Mouse (Mus musculus): ENCODE measurements at regions not wholly inside any gene's neighbourhood (a gene's known extent, or its start where the extent isn't known, plus 50 kb on each side); places are given as distances from the start of the nearest gene placed in this dataset.

DNA sequence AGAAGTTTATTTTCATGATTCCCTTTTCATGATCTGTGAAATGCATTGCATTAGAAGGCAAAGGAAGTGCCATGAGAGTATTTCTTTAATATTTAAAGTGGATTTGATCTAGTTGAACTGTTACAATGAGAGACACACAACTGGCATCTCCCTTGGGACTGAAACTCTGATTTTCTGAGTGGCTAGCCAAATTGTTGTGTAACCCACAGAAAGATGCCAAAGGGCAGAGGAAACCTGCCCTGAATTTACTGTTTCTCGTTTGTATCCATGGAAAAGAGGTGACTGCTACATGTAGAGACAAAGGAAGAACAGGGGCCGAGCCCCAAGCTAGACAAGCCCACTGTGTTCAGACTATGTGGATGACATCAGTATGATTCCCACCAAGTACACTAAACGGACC, 360.4 kb upstream of the Cited2 start:
- DNase-seq (ENCODE audit: low read depth) = no peak

DNA sequence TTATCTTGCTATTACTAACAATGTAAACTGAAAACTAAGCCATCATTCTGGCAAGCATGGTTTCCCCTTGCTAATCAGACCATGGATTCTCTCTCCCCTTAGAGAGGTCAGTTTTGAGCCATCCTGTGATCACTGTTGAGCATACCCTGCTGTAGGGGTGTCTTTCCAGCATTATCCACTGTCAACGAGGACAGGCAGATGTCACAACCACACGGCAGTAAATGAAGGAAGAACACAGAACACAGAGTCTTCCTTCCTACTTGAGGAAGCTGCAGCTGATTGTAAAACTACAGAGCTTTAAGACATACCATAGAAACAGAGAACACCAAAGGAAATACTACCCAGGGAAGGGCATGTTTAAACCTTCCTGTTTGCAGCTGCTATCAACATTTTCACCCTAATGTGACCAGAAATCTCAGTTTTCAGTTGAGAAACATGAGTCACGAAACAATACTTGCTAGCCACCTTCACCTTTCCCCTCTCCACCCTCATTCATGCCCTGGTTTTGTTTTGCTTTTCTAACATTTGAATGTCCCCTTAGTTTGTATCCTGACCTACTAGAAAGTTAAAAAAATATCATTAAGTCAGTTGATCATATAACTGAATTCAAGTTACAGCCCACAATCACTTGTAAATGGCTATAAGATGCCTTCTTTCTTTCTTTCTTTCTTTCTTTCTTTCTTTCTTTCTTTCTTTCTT, 356.8 kb upstream of the Cited2 start:
- no peak for DNase-seq (ENCODE audit: low read depth)

DNA sequence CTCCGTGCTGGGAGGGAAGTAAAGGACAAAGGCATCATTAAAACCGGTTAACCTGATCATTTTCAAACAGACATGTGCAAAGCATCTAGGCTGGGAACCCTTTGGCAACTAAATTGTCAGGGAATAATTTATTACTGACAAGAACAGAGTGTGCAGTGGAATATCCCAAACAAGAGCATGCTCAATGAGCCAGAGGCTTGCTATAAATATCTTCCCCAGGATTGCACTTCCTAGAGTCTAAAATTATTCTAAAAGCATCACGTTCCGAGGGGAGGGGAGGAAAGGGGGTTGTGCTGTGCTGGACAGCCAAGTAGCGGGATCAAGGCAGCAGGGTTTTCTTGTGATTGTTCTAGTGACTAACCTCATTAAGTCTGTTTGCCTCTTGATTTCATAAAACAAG, 356.0 kb upstream of the Cited2 start:
- no peak for DNase-seq (ENCODE audit: low read depth)

DNA sequence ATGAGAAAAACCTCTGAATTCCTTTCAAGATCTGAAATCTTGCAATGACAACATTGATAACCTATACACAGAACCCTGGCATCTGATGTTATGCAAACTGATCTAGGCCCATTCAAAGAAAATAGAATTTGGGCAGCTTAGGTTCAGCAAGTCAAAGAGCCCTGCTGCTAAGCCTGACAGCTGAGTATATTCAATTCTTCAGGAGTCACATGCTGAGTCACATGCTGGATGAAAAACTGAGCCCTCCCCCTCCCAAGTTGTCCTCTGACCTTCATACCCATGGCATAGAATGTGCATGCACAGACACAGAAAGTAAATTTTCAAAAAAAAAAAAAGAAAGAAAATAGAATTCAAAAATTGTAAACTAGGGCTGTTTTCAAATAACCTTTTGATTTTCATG, 355.6 kb upstream of the Cited2 start:
- no peak for DNase-seq (ENCODE audit: low read depth)

DNA sequence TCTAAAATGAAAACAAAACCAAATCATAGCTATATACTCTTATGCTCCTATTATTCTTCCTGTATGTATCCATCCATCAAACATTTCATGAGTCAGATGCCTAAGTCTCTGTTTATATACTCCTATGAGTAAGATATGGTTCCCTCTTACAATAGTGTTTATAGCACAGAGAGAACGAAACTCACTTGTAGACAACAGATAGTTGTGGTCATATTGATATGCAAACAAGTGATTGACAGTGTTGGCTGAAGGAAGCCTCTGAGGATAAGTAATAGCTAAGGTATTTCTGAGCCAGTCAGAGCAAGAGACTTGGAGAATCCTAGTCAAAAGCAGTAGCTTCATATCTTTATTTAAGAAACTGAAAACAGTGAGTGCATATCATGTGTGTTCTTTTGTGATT, 354.4 kb upstream of the Cited2 start:
- DNase-seq (ENCODE audit: low read depth) = no peak

DNA sequence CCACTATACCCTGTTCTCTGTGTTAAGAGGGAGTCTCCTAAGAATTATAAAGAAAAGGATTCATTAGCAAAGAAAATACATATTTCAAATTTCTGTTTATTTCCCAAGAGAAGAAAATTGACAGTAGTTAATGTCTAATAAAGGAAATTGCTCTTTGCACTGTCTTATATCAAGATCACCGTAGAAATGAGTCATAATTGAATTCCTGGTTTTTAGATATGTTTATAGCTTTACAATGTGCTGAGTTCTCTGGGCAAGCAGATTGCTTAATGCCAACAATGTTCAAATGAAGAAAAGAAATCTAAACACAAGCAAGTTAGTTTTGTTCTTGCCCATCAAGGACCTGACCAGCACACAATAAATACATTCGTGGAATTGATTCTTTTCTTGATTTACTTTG, 350.1 kb upstream of the Cited2 start:
- no peak for DNase-seq (ENCODE audit: low read depth)

DNA sequence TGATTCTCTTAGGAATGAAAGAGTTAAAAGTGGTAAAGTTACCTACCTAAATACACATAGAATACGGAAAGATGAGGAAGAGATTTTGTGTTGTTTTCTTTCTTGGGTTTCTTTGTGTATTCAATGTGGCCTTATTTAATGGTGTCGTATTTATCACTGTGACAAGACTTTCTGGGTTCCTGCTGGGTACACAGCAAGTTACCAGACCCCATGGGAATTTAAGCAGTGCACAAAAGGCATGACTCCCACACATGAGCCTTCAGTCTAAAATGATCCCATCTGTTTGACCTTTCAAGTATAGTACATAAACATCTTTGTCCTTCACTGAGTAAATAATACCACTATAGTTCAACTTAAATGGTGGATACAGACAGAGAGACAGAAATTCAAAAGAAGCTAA, 349.0 kb upstream of the Cited2 start:
- DNase-seq (ENCODE audit: low read depth) = no peak

DNA sequence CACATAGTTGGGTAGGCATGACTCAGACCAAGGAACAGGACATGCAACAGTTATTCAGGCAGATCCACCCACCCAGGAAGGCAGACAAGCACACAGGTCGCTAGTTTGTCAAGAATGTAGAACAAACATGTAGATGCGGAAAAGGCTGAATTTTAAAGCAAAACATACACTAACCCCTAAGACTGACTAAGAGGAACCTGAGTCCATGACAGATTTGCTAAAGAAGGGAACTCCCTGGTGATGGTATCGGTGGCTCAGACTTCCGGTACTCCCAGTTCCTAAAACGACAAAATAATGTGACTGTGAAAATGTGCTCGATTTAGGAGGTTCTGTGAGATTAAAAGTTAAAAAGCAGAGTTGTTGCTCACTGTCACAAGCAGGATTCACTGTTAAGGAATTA, 340.0 kb upstream of the Cited2 start:
- DNase-seq (ENCODE audit: low read depth) = no peak

DNA sequence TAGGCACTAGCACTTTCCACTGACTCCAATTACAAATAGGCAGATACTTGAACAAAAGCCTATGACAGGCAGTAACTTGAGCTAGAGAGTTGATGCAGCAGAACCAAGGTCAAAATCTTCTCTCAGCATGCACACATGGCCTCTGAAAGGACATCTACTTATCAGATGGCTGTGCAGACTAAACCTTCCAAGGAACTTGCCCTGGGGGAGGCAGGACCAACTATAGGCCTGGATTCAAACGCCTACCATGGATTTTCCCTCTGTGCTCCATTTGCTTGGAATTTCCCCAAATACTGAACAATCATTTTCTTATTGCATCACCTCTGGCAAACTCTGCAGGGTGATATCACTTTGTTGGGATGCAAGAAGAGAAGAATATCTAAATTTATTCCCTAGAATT, 337.8 kb upstream of the Cited2 start:
- peak; percentile 41 for DNase-seq (ENCODE audit: low read depth)

DNA sequence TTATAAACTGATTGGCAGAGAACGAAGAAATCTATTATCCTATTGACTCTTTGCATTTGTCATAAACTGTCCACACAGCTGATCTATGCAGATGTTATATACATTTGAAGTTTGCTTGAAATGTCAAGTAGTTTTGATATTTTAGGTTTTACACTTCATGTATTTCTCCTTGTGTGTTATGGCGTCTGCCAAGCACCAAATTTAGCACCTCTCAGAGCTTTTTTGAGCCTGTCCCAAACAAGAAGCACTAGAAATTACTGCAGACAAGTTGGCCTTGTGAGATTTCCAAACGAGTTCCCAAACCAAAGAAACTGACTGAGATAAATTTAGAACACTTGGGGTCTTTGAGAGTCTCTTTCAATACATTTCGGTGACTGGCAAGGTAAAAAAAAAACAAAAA, 335.7 kb upstream of the Cited2 start:
- no peak for DNase-seq (ENCODE audit: low read depth)

DNA sequence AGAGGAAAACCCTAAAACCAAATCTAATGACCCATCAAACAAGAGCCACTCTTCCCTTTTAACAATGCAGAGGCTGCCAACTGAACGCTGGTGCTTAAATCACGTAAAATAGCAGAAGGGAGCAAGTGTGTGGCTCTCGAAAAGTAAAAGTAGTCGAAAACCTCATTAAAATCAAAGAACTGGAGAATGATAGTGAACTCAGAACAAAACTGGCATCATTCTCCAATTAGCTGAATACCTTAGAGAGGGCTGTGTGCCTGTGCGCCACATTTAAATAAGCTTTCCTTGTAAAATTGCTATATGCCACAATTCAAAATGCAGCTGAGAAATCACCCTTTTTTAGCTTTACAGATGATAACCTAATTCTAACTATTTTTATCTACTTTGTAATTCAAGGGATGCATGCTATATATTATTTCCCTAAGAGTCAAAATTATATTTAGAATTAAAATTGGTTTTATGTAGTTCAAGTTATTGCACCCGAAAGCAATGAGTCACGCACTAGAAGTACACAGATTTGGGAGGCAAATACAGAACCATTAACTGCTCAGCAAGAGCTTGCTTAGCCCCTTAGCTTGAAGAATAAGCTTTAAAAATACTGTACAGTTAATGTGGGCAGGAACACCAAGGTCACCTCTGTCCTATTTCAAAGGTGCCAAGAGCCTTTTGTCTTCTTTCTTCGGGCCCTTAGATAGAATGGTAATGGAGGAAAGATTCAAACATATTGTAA, 327.4 kb upstream of the Cited2 start:
- no peak for DNase-seq (ENCODE audit: low read depth)

DNA sequence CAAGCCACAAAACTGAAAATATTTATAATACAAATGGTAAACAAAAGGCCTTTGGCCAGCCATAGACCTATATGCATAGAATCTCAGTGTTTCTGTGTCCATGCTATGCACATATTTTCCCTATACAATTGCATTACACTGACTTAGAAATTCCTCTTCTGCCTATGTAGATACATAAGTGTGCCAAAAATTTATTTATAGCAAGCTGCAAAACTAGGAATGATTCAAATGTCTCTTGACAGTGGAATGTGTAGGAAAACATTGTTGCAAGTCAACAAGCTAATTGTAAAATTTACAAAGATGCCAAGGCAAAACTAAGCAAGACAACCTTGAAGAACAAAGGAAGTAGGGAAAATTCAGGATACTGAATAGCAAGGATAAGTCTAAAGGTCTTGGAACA, 319.1 kb upstream of the Cited2 start:
- no peak for DNase-seq (ENCODE audit: low read depth)

DNA sequence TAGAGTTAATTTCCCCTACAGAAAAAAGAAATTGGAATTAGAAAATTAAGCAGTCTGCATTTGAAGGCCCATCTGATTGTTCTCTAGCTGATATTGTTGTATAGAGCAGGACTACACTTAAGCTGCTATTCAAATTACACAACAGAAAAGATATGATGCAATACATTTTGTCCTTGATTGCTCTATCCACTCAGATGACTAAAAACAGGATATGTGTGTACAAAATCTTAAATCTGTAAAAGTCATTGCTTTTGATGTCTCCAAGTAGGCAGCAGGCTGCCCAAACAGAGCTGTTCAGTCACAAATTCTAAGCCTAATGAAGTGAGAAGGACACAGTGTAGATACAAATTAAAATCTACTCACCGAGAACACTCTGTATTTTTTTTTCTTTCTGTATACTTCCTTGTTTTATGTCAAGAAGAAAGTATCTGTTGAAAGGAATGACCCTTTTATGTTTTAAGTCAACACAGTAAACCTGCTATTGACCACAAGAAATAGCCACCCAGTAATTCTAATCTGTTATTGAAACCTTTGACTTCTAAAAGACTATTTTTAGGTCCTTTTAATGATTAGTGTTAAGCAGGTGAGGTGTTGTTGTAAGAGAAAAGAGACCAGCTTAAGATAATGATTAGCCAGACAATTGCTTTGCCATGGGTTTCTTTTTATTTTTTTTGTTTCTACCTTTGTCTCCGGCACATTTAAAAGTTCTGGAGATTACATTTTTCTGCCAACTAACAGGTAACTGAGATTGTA, 315.0 kb upstream of the Cited2 start:
- DNase-seq (ENCODE audit: low read depth) = no peak

DNA sequence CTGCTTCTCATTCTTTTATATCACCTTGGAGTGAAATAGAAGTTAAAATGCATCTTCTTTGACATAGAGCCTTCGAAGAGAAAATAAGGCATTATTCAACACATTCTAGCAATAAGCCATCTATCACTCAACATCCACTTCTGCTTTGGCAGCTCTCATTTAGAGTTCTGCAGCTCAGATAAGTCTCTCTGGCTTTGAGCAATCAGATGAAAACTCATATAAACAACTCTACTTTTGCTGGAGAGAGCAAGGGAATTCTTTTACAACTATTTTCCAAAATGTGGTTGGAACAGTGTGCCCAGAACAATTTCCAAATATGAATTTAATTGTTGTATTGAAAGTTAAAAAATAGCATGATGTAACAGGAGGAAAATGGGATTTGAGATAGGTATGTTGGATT, 314.2 kb upstream of the Cited2 start:
- DNase-seq (ENCODE audit: low read depth) = no peak

DNA sequence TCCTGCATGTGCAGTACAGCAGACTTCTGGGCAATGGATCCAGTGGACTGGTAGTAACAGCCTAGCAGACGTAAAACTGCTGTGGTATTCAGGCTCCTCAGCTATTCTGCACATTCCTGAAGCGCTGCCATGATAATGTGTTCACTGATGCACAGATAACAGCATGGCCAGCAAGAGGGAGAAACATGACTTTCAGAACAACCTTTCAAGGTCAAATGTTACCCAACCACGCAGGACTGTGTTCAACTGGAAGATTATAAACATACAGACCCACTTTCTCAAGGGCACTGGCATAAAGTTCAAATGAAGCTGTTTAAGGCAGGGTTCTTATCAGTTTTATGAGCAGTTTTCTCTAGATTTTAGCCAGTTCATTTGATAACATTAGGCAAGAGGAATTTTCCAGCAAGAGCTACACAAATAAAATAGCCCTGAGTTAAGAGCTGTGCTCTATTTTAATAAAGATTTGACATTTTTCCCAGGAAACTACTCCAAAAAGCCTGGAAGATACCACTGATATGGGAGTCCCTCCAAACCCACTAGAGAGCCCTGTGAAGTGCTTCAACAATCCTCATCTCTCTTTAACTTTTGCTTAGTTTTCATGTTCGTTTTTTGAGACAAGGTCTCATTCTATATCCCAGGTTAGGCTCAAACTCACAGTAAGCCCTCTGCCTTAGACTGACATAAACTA, 311.6 kb upstream of the Cited2 start:
- DNase-seq (ENCODE audit: low read depth) = no peak

DNA sequence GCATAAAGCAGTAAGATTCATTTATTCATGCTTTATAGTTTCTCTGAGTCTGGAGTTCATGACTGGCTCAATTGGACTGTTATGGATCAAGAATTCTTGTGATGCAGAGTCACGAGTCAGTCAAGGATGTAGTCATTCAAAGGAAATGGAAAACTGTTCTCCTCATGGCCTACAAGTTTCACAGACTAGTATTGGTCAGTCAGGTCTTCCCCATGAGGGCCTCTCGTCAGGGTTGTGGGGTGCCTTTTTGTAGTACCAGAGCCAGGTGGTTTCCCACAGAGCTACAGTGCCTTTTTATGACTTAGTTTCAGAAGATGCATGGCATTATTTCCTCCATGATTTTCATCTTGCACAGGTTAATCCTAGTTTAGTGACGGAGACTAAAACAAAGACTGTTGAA, 307.9 kb upstream of the Cited2 start:
- DNase-seq (ENCODE audit: low read depth) = no peak

DNA sequence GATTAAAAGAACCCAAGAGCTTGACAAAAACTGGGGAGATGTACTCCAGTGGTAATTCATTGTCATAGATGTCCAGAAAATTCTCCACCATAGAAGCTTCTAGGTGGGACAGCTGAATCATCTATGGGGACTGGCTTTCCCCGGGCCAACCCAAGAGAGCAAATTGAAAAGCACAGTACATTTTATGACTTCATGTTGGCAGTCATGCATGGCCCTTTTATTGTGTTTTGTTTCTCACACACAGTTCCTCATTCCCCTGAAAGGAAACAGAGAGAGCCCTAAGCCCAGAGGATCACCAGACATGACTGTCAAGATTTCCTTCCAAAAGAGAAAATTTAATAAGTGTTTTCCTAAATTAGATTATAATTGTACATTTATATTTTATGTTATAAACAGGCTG, 306.9 kb upstream of the Cited2 start:
- DNase-seq (ENCODE audit: low read depth) = no peak

DNA sequence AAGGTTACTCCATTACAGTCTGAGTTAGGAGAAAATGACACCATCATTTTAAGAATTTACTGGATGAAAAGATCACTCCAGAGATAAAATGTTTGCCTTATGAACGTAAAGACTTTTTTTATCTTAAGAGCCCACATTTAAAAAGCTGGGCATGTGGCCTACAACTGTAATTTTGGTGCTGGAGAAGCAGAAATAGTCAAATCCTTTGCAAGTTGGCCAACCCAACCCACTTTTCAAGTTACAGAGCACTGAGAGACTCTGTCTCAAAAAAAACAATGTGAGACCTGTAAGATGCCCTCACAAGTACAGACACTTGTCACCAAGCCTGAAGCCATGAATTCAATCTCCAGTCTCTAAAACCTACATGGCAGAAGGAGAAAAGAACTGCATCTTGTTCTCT, 305.6 kb upstream of the Cited2 start:
- no peak for DNase-seq (ENCODE audit: low read depth)

DNA sequence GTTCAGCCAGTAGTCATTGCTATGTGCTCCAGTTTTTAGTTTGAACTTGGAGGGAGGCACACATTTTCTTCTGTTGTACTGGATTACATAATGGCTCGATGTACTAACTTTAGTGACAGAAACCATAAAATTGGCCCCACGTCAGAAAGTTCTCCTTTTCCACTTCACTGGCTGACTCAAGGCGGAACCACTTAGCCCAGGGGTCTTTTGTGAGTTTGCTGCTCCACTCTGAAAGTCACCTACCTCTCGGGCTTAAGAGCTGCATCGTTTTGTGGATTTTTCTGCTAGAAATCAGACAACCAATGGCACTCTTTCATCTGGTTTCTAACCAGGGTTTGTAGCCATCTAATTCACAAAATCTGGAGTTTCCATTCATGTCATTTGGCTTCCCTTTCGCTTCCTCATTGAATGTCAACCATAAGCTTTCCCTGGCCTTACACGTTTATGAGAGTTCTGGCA, 304.8 kb upstream of the Cited2 start:
- no peak for DNase-seq (ENCODE audit: low read depth)

DNA sequence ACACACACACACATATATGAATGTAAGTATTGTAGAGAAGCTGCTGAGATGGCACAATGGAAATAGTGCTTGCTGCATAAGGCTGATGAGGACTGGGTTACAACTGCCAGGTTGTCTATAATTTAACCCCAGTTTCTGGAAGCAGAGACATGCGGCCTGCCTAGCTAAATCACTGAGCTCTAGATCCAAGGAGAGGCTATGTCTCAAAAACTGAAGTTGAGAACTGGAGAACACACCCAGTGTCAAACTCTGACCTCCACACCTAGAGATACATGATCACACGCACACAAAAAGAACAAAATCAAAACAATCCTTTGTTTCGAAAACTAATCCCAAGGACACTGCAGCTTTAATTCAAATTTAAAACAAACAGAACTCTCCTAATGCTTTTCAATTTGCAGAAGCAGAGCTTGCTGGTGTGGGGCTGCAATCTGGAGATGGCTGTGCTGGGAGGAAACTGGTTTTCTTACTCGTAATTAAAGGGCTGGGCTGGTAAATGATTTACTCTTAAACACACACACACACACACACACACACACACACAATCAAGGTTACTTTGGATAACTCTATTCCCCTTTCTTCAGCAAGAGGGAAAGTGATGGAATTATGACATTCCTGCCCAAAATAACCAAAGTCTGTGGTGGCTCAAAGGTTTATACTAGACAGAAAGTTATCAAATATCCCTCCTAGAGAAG, 299.3 kb upstream of the Cited2 start:
- DNase-seq (ENCODE audit: low read depth) = no peak

DNA sequence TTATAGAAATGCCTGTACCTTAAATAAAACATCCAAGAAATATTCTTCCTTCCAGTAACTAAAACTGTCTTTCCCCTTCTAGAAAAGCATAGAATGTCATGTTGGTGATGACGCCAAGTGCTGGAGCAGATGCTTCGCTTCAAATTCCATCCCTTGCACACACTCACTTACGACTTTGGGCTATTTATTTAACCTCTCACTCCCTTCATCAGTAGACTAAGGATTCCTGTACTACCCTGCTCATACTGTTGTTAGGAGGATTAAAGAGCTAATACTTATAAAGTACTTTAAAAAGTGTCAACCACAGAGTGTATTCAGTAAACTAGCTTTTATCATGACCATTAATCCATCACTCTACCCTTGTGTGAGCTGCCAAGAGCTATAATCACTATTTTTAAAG, 296.8 kb upstream of the Cited2 start:
- DNase-seq (ENCODE audit: low read depth) = no peak

DNA sequence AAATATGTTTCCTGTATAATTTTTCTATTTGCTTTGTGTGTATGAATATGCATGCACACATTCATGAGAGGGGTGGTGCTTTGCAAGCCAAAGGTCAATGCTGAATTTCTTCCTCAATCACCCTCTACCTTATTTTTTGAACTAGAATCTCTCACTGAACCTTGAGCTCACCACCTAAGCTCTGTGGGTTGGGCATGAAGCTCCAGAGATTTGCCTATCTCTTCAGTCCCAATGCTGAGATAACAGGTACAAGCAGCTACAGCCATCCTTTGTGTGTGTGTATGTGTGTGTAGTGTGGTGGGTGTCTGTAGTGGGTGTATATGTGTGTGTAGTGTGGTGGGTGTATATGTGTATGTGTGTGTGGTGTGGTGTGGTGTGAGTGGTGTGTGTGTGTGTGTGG, 295.7 kb upstream of the Cited2 start:
- no peak for DNase-seq (ENCODE audit: low read depth)

Data from fibroblast of lung, adult 2 months (primary cell).